Mouse (Mus musculus) ES-Bruce4 (cell line): ENCODE data around the gene Fgfr2.
"Not testable (repeated sequence)": the region's sequence is repeated elsewhere in the genome, so short reads cannot be mapped to it uniquely, and the experiment has no call there.

Source experiments
- CTCF ChIP-seq: IDR thresholded peaks from one replicate; pipeline ENCODE4 v1.8.1; 2011; ENCODE audit warnings: low read depth, low read length
- EP300 ChIP-seq: IDR thresholded peaks from 2 replicates; pipeline ENCODE4 v1.6.1; 2011; ENCODE audit warnings: low read depth, low read length; ENCODE audit not compliant: insufficient read depth
- POLR2A ChIP-seq: IDR thresholded peaks from one replicate; pipeline ENCODE4 v1.8.1; 2011; ENCODE audit warnings: low read length; ENCODE audit not compliant: insufficient read depth

DNA sequence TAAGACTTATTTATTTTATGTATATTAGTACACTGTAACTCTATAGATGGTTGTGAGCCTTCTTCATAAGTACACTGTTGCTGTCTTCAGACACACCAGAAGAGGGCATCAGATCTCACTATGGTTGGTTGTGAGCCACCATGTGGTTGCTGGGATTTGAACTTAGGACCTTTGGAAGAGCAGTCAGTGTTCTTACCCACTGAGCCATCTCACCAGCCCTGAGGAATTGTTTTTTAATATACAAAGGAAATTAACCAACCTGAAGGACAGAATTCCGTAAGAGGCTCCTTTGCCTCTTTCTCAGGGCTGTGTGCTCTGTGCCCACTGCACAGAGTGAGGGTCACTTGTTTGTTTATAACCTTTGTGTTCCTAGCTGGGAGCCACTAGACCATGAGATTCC, 2455.1 kb downstream of the Fgfr2 start:
- not testable (repeated sequence) for TF ChIP-seq POLR2A, CTCF, EP300
